Mouse (Mus musculus): ENCODE measurements at regions not wholly inside any gene's neighbourhood (a gene's known extent, or its start where the extent isn't known, plus 50 kb on each side); places are given as distances from the start of the nearest gene placed in this dataset.
A peak's percentile ranks its signal among the peaks of the same experiment; 100 is the strongest.

DNA sequence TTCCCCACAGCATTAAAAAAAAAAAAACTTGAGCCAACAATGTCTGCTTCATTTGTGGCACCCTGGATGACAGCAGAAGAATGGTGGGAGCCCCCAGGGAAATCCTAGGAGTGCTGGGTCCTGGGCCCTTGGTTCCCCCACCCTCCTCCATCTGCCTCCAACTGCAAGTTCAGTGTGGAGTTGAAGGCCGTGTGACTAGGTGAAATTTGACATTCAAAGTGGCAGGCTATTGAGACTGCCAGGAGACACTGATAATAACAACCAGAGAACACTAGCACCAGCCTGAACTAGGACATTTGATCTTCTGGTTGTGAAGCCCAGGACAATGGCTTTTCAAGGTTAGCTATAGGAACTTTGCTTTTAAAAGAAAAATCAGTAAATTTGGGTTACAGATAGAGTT is 74.0 kb downstream of the Adamts15 start:
- Histone ChIP-seq H3K36me3 (ENCODE audit: control insufficient read depth, insufficient read depth, low read length) (no peaks in the 10 kb centered on the region), H3K79me2 (ENCODE audit: control insufficient read depth, insufficient read depth, low read length) (no peaks in the 10 kb centered on the region), H3K27ac (replicated peaks; ENCODE audit: insufficient read depth, low read depth, low read length) (no peak overlapping the region), H3K27me3 (ENCODE audit: control insufficient read depth, insufficient read depth, low read length) (no peaks in the 10 kb centered on the region), H3K4me3 (ENCODE audit: insufficient read depth, low read depth, low read length) (no peak overlapping the region), H3K9ac (ENCODE audit: low read depth, low read length) (no peak overlapping the region), H3K4me1 (ENCODE audit: control insufficient read depth, insufficient read depth, low read length) (peaks cover 8% of the 10 kb centered on the region)
- DNase-seq (ENCODE audit: extremely low read depth, low read depth, low spot score): no peak
- WGBS: 50% methylated on average over 1 of the region's 1 CpGs
- TF ChIP-seq POLR2A (IDR thresholded peaks at IDR 0.05; ENCODE audit: extremely low read depth, insufficient read depth, low read length): no peak
- TF ChIP-seq CTCF (IDR thresholded peaks at IDR 0.05; ENCODE audit: low read depth, low read length): no peak

GRCm38 (mm10) chr9:30845609-30846290 is 76.5 kb downstream of the Adamts15 start:
- H3K27ac ChIP-seq (replicated peaks; ENCODE audit: insufficient read depth, low read depth, low read length): no peak overlapping the region
- H3K4me1 ChIP-seq (ENCODE audit: control insufficient read depth, insufficient read depth, low read length): peaks cover 3% of the 10 kb centered on the region; the same call in 1 of the 2 replicates
- no peaks in the 10 kb centered on the region for H3K79me2 ChIP-seq (ENCODE audit: control insufficient read depth, insufficient read depth, low read length)
- H3K9ac ChIP-seq (ENCODE audit: low read depth, low read length): no peak overlapping the region
- 84% methylated on average over 10 of the region's 10 CpGs for WGBS
- DNase-seq (ENCODE audit: extremely low read depth, low read depth, low spot score): no peak
- no peak for TF ChIP-seq CTCF (IDR thresholded peaks at IDR 0.05; ENCODE audit: low read depth, low read length)
- TF ChIP-seq POLR2A (IDR thresholded peaks at IDR 0.05; ENCODE audit: extremely low read depth, insufficient read depth, low read length): no peak
- no peak overlapping the region for H3K4me3 ChIP-seq (ENCODE audit: insufficient read depth, low read depth, low read length)
- no peaks in the 10 kb centered on the region for H3K36me3 ChIP-seq (ENCODE audit: control insufficient read depth, insufficient read depth, low read length)
- no peaks in the 10 kb centered on the region for H3K27me3 ChIP-seq (ENCODE audit: control insufficient read depth, insufficient read depth, low read length)

DNA sequence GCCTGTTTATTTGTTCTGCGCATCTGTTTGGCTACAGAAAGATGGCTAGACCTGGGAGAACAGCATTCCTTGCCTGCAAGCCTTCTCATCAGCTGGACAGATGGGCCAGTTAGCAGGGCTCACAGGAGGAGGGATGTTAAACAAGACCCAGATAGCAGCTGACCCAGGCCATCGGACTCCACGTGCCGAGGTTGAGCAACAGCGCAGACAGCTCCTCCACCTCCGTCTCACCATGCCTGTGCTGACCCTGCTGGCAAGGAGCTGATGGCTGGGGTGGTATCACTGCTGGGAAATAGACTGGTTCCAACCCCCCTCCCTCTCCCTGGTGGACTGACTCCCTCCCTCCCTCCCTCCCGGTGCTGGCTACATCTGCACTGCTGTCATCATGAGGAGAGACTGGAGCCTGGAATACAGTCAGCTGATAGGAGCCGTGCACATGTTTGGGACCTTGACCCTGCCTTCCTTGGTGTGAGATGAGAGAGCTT is 78.1 kb downstream of the Adamts15 start:
- Histone ChIP-seq H3K4me3 (ENCODE audit: insufficient read depth, low read depth, low read length) (no peak overlapping the region), H3K9ac (ENCODE audit: low read depth, low read length) (no peak overlapping the region), H3K36me3 (ENCODE audit: control insufficient read depth, insufficient read depth, low read length) (no peaks in the 10 kb centered on the region), H3K27ac (replicated peaks; ENCODE audit: insufficient read depth, low read depth, low read length) (no peak overlapping the region), H3K27me3 (ENCODE audit: control insufficient read depth, insufficient read depth, low read length) (no peaks in the 10 kb centered on the region), H3K4me1 (ENCODE audit: control insufficient read depth, insufficient read depth, low read length) (peaks cover 3% of the 10 kb centered on the region; the same call in 1 of the 2 replicates), H3K79me2 (ENCODE audit: control insufficient read depth, insufficient read depth, low read length) (no peaks in the 10 kb centered on the region)
- no peak for TF ChIP-seq POLR2A (IDR thresholded peaks at IDR 0.05; ENCODE audit: extremely low read depth, insufficient read depth, low read length)
- WGBS: 14% methylated on average over 8 of the region's 8 CpGs
- peak; percentile 75 for DNase-seq (ENCODE audit: extremely low read depth, low read depth, low spot score)

GRCm38 (mm10) chr9:30834908-30835307 is 87.3 kb downstream of the Adamts15 start:
- Histone ChIP-seq H3K79me2 (ENCODE audit: control insufficient read depth, insufficient read depth, low read length) (no peaks in the 10 kb centered on the region), H3K27me3 (ENCODE audit: control insufficient read depth, insufficient read depth, low read length) (no peaks in the 10 kb centered on the region), H3K36me3 (ENCODE audit: control insufficient read depth, insufficient read depth, low read length) (no peaks in the 10 kb centered on the region), H3K27ac (replicated peaks; ENCODE audit: insufficient read depth, low read depth, low read length) (no peak overlapping the region), H3K4me3 (ENCODE audit: insufficient read depth, low read depth, low read length) (no peak overlapping the region), H3K4me1 (ENCODE audit: control insufficient read depth, insufficient read depth, low read length) (no peaks in the 10 kb centered on the region), H3K9ac (ENCODE audit: low read depth, low read length) (no peak overlapping the region)
- DNase-seq (ENCODE audit: extremely low read depth, low read depth, low spot score): no peak
- TF ChIP-seq POLR2A (IDR thresholded peaks at IDR 0.05; ENCODE audit: extremely low read depth, insufficient read depth, low read length) (no peak), CTCF (IDR thresholded peaks at IDR 0.05; ENCODE audit: low read depth, low read length) (no peak)
- 68% methylated on average over 4 of the region's 4 CpGs for WGBS

DNA sequence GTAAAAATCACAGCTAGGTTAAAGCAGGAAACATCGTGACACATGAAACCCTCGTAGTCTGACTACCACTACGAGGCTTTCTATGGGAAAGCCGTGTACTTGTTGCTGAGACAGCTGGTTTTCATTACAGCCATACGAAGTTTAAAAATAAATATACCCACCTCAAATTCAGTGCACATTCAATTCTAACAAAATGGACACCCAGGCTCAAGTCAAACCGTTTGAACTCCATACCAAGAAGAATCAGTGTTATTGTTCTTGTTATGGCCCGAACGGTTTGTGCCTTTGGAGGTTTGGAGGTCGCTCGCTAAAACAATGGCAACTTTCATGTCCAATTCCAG is 87.7 kb downstream of the Adamts15 start:
- Histone ChIP-seq H3K9ac (ENCODE audit: low read depth, low read length) (no peak overlapping the region), H3K4me3 (ENCODE audit: insufficient read depth, low read depth, low read length) (no peak overlapping the region), H3K27me3 (ENCODE audit: control insufficient read depth, insufficient read depth, low read length) (no peaks in the 10 kb centered on the region), H3K4me1 (ENCODE audit: control insufficient read depth, insufficient read depth, low read length) (no peaks in the 10 kb centered on the region), H3K36me3 (ENCODE audit: control insufficient read depth, insufficient read depth, low read length) (no peaks in the 10 kb centered on the region), H3K27ac (replicated peaks; ENCODE audit: insufficient read depth, low read depth, low read length) (no peak overlapping the region), H3K79me2 (ENCODE audit: control insufficient read depth, insufficient read depth, low read length) (no peaks in the 10 kb centered on the region)
- WGBS: 86% methylated on average over 10 of the region's 10 CpGs
- no peak for TF ChIP-seq POLR2A (IDR thresholded peaks at IDR 0.05; ENCODE audit: extremely low read depth, insufficient read depth, low read length)
- no peak for TF ChIP-seq CTCF (IDR thresholded peaks at IDR 0.05; ENCODE audit: low read depth, low read length)
- no peak for DNase-seq (ENCODE audit: extremely low read depth, low read depth, low spot score)

GRCm38 (mm10) chr9:30833836-30834564 is 88.3 kb downstream of the Adamts15 start:
- 94% methylated on average over 15 of the region's 15 CpGs for WGBS
- no peak for DNase-seq (ENCODE audit: extremely low read depth, low read depth, low spot score)
- H3K4me3 ChIP-seq (ENCODE audit: insufficient read depth, low read depth, low read length): no peak overlapping the region
- H3K36me3 ChIP-seq (ENCODE audit: control insufficient read depth, insufficient read depth, low read length): no peaks in the 10 kb centered on the region
- no peak for TF ChIP-seq CTCF (IDR thresholded peaks at IDR 0.05; ENCODE audit: low read depth, low read length)
- TF ChIP-seq POLR2A (IDR thresholded peaks at IDR 0.05; ENCODE audit: extremely low read depth, insufficient read depth, low read length): no peak
- H3K27me3 ChIP-seq (ENCODE audit: control insufficient read depth, insufficient read depth, low read length): no peaks in the 10 kb centered on the region
- no peak overlapping the region for H3K9ac ChIP-seq (ENCODE audit: low read depth, low read length)
- no peaks in the 10 kb centered on the region for H3K4me1 ChIP-seq (ENCODE audit: control insufficient read depth, insufficient read depth, low read length)
- H3K27ac ChIP-seq (replicated peaks; ENCODE audit: insufficient read depth, low read depth, low read length): no peak overlapping the region
- H3K79me2 ChIP-seq (ENCODE audit: control insufficient read depth, insufficient read depth, low read length): no peaks in the 10 kb centered on the region

All from liver, adult 2 months (tissue).